Mouse (Mus musculus): ENCODE results near the gene Icam4. TPM values are rescaled to one million over a fixed set of nuclear protein-coding genes. Genes with fewer than 3 reads are reported as not detected.
A peak's percentile ranks its signal among the peaks of the same experiment; 100 is the strongest.
"Not testable (repeated sequence)": the region's sequence is repeated elsewhere in the genome, so short reads cannot be mapped to it uniquely, and the experiment has no call there.

Gene Icam4
- total and polyA plus RNA-seq, 3 experiments = 193 to 268 (median 260) TPM

- Histone ChIP-seq H3K9me3 (replicated peaks; ENCODE audit: insufficient read depth, low read length) (no peaks in the 10 kb centered on the region), H3K79me2 (ENCODE audit: control insufficient read depth, insufficient read depth, low read length, poor library complexity) (no peaks in the 10 kb centered on the region), H3K27me3 (ENCODE audit: control insufficient read depth in 1 of 2, insufficient read depth in 2 of 2, low read length in 2 of 2) (no peaks in the 10 kb centered on the region), H3K36me3 (ENCODE audit: control insufficient read depth in 1 of 2, insufficient read depth in 2 of 2, low read length in 2 of 2) (peaks cover 0 to 12% of the 10 kb centered on the region in 2 experiments; a peak in 2 of 4 replicates), H3K4me3 (ENCODE audit: control insufficient read depth in 1 of 2, insufficient read depth in 1 of 2, low read depth in 2 of 2, low read length in 2 of 2) (no peak overlapping the region), H3K4me1 (ENCODE audit: control insufficient read depth in 1 of 2, insufficient read depth in 2 of 2, low read length in 2 of 2) (peaks cover 5 to 9% of the 10 kb centered on the region in 2 experiments; a peak in 3 of 4 replicates), H3K27ac (ENCODE audit: control insufficient read depth, low read depth, low read length) (no peak overlapping the region), H3K9ac (ENCODE audit: control insufficient read depth, low read depth, low read length, poor library complexity, severe bottlenecking) (no peak overlapping the region)
- TF ChIP-seq EP300 (IDR thresholded peaks at IDR 0.05; ENCODE audit: low read depth in 1 of 2, low read length in 2 of 2) = no peak
- TF ChIP-seq MAZ (IDR thresholded peaks at IDR 0.05; ENCODE audit: low read depth, low read length) = no peak
- no peak for TF ChIP-seq RCOR1 (IDR thresholded peaks at IDR 0.05; ENCODE audit: low read depth, low read length)
- no peak for TF ChIP-seq CHD1 (IDR thresholded peaks at IDR 0.05; ENCODE audit: low read depth, low read length)
- no peak for TF ChIP-seq GATA1 (IDR thresholded peaks at IDR 0.05; ENCODE audit: low read depth, low read length)
- TF ChIP-seq MYB (IDR thresholded peaks at IDR 0.05; ENCODE audit: low read depth, low read length) = no peak
- TF ChIP-seq MAFK (IDR thresholded peaks at IDR 0.05; ENCODE audit: borderline replicate concordance, low read depth, low read length) = no peak
- TF ChIP-seq BHLHE40 (IDR thresholded peaks at IDR 0.05; ENCODE audit: borderline replicate concordance, low read depth, low read length) = no peak
- no peak for TF ChIP-seq ZMIZ1 (IDR thresholded peaks at IDR 0.05; ENCODE audit: low read depth, low read length)
- no peak for DNase-seq (ENCODE audit: low read depth, low spot score)
Observed at GRCm38 (mm10) chr9:20995069-20995468, 34.1 kb upstream of the Icam4 start.

GRCm38 (mm10) chr9:20997065-20997464 is 32.1 kb upstream of the Icam4 start:
- Histone ChIP-seq H3K27me3 (ENCODE audit: control insufficient read depth in 1 of 2, insufficient read depth in 2 of 2, low read length in 2 of 2) (no peaks in the 10 kb centered on the region), H3K4me3 (ENCODE audit: control insufficient read depth in 1 of 2, insufficient read depth in 1 of 2, low read depth in 2 of 2, low read length in 2 of 2) (no peak overlapping the region), H3K9me3 (replicated peaks; ENCODE audit: insufficient read depth, low read length) (no peaks in the 10 kb centered on the region), H3K9ac (ENCODE audit: control insufficient read depth, low read depth, low read length, poor library complexity, severe bottlenecking) (no peak overlapping the region), H3K4me1 (ENCODE audit: control insufficient read depth in 1 of 2, insufficient read depth in 2 of 2, low read length in 2 of 2) (peaks cover 8 to 13% of the 10 kb centered on the region in 2 experiments), H3K79me2 (ENCODE audit: control insufficient read depth, insufficient read depth, low read length, poor library complexity) (no peaks in the 10 kb centered on the region), H3K36me3 (ENCODE audit: control insufficient read depth in 1 of 2, insufficient read depth in 2 of 2, low read length in 2 of 2) (peaks cover 0 to 18% of the 10 kb centered on the region in 2 experiments; a peak in 2 of 4 replicates), H3K27ac (ENCODE audit: control insufficient read depth, low read depth, low read length) (no peak overlapping the region)
- TF ChIP-seq MAFK (IDR thresholded peaks at IDR 0.05; ENCODE audit: borderline replicate concordance, low read depth, low read length) (no peak), NRF1 (IDR thresholded peaks at IDR 0.05; ENCODE audit: insufficient read depth, low read depth, low read length, poor library complexity, severe bottlenecking) (no peak), POLR2AphosphoS5 (IDR thresholded peaks at IDR 0.05; ENCODE audit: borderline replicate concordance, low read depth, low read length) (no peak), MEF2A (IDR thresholded peaks at IDR 0.05; ENCODE audit: extremely low read depth, insufficient replicate concordance, low read depth, low read length, poor library complexity, severe bottlenecking) (no peak), HCFC1 (IDR thresholded peaks at IDR 0.05; ENCODE audit: low read depth, low read length) (no peak)
- peak; percentile 81 for DNase-seq (ENCODE audit: low read depth, low spot score)

GRCm38 (mm10) chr9:20998337-20998736 is 30.8 kb upstream of the Icam4 start:
- not testable (repeated sequence) for H3K27ac ChIP-seq (ENCODE audit: control insufficient read depth, low read depth, low read length); H3K27me3 ChIP-seq (ENCODE audit: control insufficient read depth in 1 of 2, insufficient read depth in 2 of 2, low read length in 2 of 2); H3K4me3 ChIP-seq (ENCODE audit: control insufficient read depth in 1 of 2, insufficient read depth in 1 of 2, low read depth in 2 of 2, low read length in 2 of 2); H3K9me3 ChIP-seq (replicated peaks; ENCODE audit: insufficient read depth, low read length); H3K79me2 ChIP-seq (ENCODE audit: control insufficient read depth, insufficient read depth, low read length, poor library complexity); H3K9ac ChIP-seq (ENCODE audit: control insufficient read depth, low read depth, low read length, poor library complexity, severe bottlenecking)
- TF ChIP-seq TBP (IDR thresholded peaks at IDR 0.05; ENCODE audit: low read depth, low read length) = peak; percentile 60; the same call in 1 of the 2 replicates
- peak in 2 of 3 experiments; percentile 65 to 69; a peak in 4 of 6 replicates for TF ChIP-seq CTCF (IDR thresholded peaks at IDR 0.05 in 2 of 3, conservative IDR thresholded peaks at IDR 0.05 in 1 of 3; ENCODE audit: control insufficient read depth in 1 of 3, insufficient read depth in 1 of 3, low read depth in 2 of 3, low read length in 3 of 3, poor library complexity in 1 of 3, severe bottlenecking in 1 of 3)
- 0 out of 4 replicates have a peak, but pooled peaks of 1 of the 2 experiments have one; percentile 3 for TF ChIP-seq POLR2A (IDR thresholded peaks at IDR 0.05; ENCODE audit: control insufficient read depth in 1 of 2, insufficient read depth in 1 of 2, low read depth in 1 of 2, low read length in 2 of 2, poor library complexity in 1 of 2)
- Histone ChIP-seq H3K36me3 (ENCODE audit: control insufficient read depth in 1 of 2, insufficient read depth in 2 of 2, low read length in 2 of 2) (peaks cover 0 to 20% of the 10 kb centered on the region in 2 experiments; a peak in 2 of 4 replicates), H3K4me1 (ENCODE audit: control insufficient read depth in 1 of 2, insufficient read depth in 2 of 2, low read length in 2 of 2) (peaks cover 9 to 16% of the 10 kb centered on the region in 2 experiments)
- peak; percentile 87 for DNase-seq (ENCODE audit: low read depth, low spot score)
